Mouse (Mus musculus) megakaryocyte, embryonic 14.5 days (primary cell): Measurements from ENCODE around the gene Gm20388.

Source experiments
- FLI1 ChIP-seq: IDR thresholded peaks from 2 replicates; pipeline ENCODE4 v1.6.1; 2012; ENCODE audit warnings: low read length, inconsistent platforms, mixed read lengths
- GATA1 ChIP-seq: IDR thresholded peaks from 3 replicates; pipeline ENCODE4 v1.6.1; 2012; ENCODE audit warnings: mixed read lengths, low read length, inconsistent platforms, borderline replicate concordance

DNA sequence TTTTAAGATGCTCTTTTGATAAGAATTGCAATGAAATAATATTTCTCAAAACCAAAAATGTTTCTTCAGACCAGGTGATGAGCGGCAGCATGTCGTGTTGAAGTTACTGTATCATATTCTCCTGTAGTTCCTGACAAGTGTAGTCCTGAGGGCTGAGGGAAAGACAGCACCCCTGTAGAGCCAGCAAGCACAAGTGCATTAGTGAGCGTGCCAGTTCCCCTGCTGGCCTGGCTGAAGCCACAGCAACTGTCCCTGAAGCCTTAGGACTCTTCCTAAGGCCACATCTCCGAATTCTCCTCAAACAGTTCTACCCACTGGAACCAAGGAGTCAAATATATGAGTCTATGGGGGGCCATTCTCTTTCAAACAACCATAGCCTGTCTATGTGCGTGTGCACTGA lies 12.6 kb downstream of the Gm20388 start:
- no peak for TF ChIP-seq FLI1
- TF ChIP-seq GATA1: no peak
